Mouse (Mus musculus): ENCODE data around the gene Mecr. TPM values are rescaled to one million over a fixed set of nuclear protein-coding genes. Genes with fewer than 3 reads are reported as not detected.

Gene Mecr
- polyA plus RNA-seq, 1 experiment from 2014 or later = 38.3 TPM

- ATAC-seq (replicated peaks) = no peak
- Histone ChIP-seq H3K4me1 (peaks cover 50% of the 10 kb centered on the region), H3K4me2 (peak overlapping the region; percentile 96), H3K9me3 (no peaks in the 10 kb centered on the region), H3K36me3 (replicated peaks) (no peaks in the 10 kb centered on the region), H3K27ac (peak overlapping the region; percentile 100), H3K4me3 (peak overlapping the region; percentile 99), H3K27me3 (replicated peaks) (no peaks in the 10 kb centered on the region), H3K9ac (peak overlapping the region; percentile 100)
- 3% methylated on average over 11 of the region's 11 CpGs for WGBS
These were observed 31.3 kb downstream of the Mecr start for GRCm38 (mm10) chr4:131874567-131874966.

- peak overlapping the region; percentile 99 for H3K4me3 ChIP-seq
- H3K36me3 ChIP-seq (replicated peaks) = no peaks in the 10 kb centered on the region
- no peak overlapping the region for H3K27ac ChIP-seq
- peak overlapping the region; percentile 100; the same call in 1 of the 2 replicates for H3K9ac ChIP-seq
- no peaks in the 10 kb centered on the region for H3K9me3 ChIP-seq
- no peaks in the 10 kb centered on the region for H3K27me3 ChIP-seq (replicated peaks)
- peak overlapping the region; percentile 96 for H3K4me2 ChIP-seq
- no peak for ATAC-seq (replicated peaks)
- WGBS = 36% methylated on average over 3 of the region's 3 CpGs
- H3K4me1 ChIP-seq = peaks cover 50% of the 10 kb centered on the region
These were observed 32.0 kb downstream of the Mecr start for GRCm38 (mm10) chr4:131875242-131875641.

- no peak for ATAC-seq (replicated peaks)
- Histone ChIP-seq H3K36me3 (replicated peaks) (no peaks in the 10 kb centered on the region), H3K4me1 (peaks cover 57% of the 10 kb centered on the region), H3K4me3 (no peak overlapping the region), H3K4me2 (peak overlapping the region; percentile 96; the same call in 1 of the 2 replicates), H3K9me3 (no peaks in the 10 kb centered on the region), H3K9ac (no peak overlapping the region), H3K27ac (no peak overlapping the region), H3K27me3 (replicated peaks) (no peaks in the 10 kb centered on the region)
- WGBS = 61% methylated on average over 2 of the region's 2 CpGs
These were observed 33.6 kb downstream of the Mecr start for GRCm38 (mm10) chr4:131876836-131877235.

DNA sequence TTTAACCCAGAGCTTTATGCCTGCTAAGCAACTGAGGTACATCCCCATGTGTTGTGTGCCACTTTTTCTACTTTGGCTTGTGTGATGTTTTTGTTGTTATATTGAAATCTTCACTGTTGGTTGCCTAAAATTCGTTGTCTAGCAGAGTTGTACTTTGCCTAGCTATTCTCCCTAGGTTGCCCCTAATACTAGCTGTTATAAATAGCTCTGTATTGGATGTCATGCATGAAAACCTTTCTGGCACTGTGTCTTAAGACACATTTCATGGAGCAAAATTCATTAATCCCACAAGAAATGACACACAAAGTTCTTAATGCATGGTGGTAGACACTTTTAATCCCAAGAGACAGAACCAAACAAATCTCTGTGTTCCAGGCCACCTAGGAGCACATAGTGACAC is 36.4 kb downstream of the Mecr start:
- no peaks in the 10 kb centered on the region for H3K36me3 ChIP-seq (replicated peaks)
- no peaks in the 10 kb centered on the region for H3K9me3 ChIP-seq
- H3K4me3 ChIP-seq = no peak overlapping the region
- ATAC-seq (replicated peaks) = no peak
- WGBS = 63% methylated on average over 1 of the region's 1 CpGs
- H3K9ac ChIP-seq = no peak overlapping the region
- H3K27me3 ChIP-seq (replicated peaks) = no peaks in the 10 kb centered on the region
- H3K4me1 ChIP-seq = peaks cover 56% of the 10 kb centered on the region
- no peak overlapping the region for H3K27ac ChIP-seq
- no peak overlapping the region for H3K4me2 ChIP-seq

- ATAC-seq (replicated peaks) = no peak
- Histone ChIP-seq H3K27ac (no peak overlapping the region), H3K9me3 (no peaks in the 10 kb centered on the region), H3K4me1 (peaks cover 45% of the 10 kb centered on the region), H3K27me3 (replicated peaks) (no peaks in the 10 kb centered on the region), H3K9ac (no peak overlapping the region), H3K4me3 (no peak overlapping the region), H3K4me2 (no peak overlapping the region), H3K36me3 (replicated peaks) (no peaks in the 10 kb centered on the region)
- 84% methylated on average over 7 of the region's 7 CpGs for WGBS
These were observed 38.0 kb downstream of the Mecr start for GRCm38 (mm10) chr4:131881306-131881705.

DNA sequence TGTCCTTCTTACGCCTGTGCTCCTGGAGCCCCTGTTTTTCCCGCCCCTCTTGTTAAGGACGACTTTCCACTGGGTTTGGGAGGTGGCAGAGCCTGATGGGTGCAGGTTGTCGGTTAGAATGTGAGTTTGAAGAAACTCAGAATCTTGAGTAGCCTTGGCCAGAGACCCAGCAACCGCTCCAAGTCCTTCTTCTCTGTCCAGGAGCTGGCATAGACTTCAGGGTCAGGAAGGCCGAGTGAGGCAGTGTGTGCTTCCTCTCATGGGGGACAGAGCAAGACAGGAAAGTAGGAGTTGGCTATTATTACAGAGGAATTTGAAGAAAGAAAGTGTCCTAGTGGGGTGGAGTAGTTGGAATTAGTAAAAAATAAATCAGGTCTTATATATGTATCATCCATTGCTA is 40.3 kb downstream of the Mecr start:
- Histone ChIP-seq H3K4me2 (no peak overlapping the region), H3K27me3 (replicated peaks) (no peaks in the 10 kb centered on the region), H3K36me3 (replicated peaks) (0 out of 2 replicates have a peak, but pooled peaks cover 2% of the 10 kb centered on the region), H3K9me3 (no peaks in the 10 kb centered on the region), H3K4me3 (no peak overlapping the region), H3K27ac (no peak overlapping the region), H3K4me1 (peaks cover 26% of the 10 kb centered on the region), H3K9ac (no peak overlapping the region)
- ATAC-seq (replicated peaks) = no peak
- 71% methylated on average over 6 of the region's 6 CpGs for WGBS

GRCm38 (mm10) chr4:131885376-131885775 is 42.1 kb downstream of the Mecr start:
- no peaks in the 10 kb centered on the region for H3K27me3 ChIP-seq (replicated peaks)
- peaks cover 21% of the 10 kb centered on the region for H3K4me1 ChIP-seq
- WGBS = 86% methylated on average over 6 of the region's 6 CpGs
- H3K9me3 ChIP-seq = no peaks in the 10 kb centered on the region
- no peak overlapping the region for H3K27ac ChIP-seq
- no peak overlapping the region for H3K9ac ChIP-seq
- H3K4me2 ChIP-seq = no peak overlapping the region
- H3K36me3 ChIP-seq (replicated peaks) = 0 out of 2 replicates have a peak, but pooled peaks cover 2% of the 10 kb centered on the region
- ATAC-seq (replicated peaks) = no peak
- H3K4me3 ChIP-seq = no peak overlapping the region

- Histone ChIP-seq H3K4me3 (no peak overlapping the region), H3K9me3 (no peaks in the 10 kb centered on the region), H3K4me2 (no peak overlapping the region), H3K4me1 (peaks cover 7% of the 10 kb centered on the region), H3K9ac (no peak overlapping the region), H3K27ac (no peak overlapping the region), H3K27me3 (replicated peaks) (no peaks in the 10 kb centered on the region), H3K36me3 (replicated peaks) (peaks cover 12% of the 10 kb centered on the region; the same call in 1 of the 2 replicates)
- no peak for ATAC-seq (replicated peaks)
- WGBS = 98% methylated on average over 1 of the region's 1 CpGs
These were observed 45.3 kb downstream of the Mecr start for GRCm38 (mm10) chr4:131888564-131888963.

DNA sequence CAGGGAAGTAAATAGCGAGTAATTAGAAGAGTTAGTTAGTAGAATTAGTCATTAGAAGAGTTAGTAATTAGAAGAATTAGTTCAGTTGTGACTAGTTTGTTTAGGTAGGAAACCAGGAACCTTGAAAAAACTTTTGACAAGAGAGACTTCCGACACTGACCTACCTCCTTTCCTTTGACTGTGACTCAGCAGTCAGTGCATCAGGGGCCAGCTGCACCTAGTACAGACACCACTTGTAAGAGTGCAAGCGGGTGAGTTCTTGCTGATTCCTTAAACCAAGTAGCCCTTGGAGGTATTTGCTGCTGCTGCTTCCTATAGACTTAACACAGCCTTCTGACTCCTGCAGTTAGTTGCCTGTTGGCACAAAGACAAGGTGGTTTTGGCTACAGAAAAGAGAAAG is 47.4 kb downstream of the Mecr start:
- WGBS = 88% methylated on average over 3 of the region's 3 CpGs

GRCm38 (mm10) chr4:131897109-131897508 is 53.8 kb downstream of the Mecr start:
- H3K4me3 ChIP-seq = no peak overlapping the region
- WGBS = 97% methylated on average over 5 of the region's 5 CpGs
- H3K9me3 ChIP-seq = no peaks in the 10 kb centered on the region
- H3K9ac ChIP-seq = no peak overlapping the region
- no peak overlapping the region for H3K27ac ChIP-seq
- no peaks in the 10 kb centered on the region for H3K4me1 ChIP-seq
- H3K36me3 ChIP-seq (replicated peaks) = peaks cover 56% of the 10 kb centered on the region
- no peaks in the 10 kb centered on the region for H3K27me3 ChIP-seq (replicated peaks)
- no peak overlapping the region for H3K4me2 ChIP-seq
- no peak for ATAC-seq (replicated peaks)

More for the DNA sequence above, 47.4 kb downstream of the Mecr start:
- Histone ChIP-seq H3K9ac (no peak overlapping the region), H3K27ac (no peak overlapping the region), H3K4me2 (no peak overlapping the region), H3K27me3 (replicated peaks) (no peaks in the 10 kb centered on the region), H3K36me3 (replicated peaks) (peaks cover 27% of the 10 kb centered on the region; the same call in 1 of the 2 replicates), H3K4me1 (0 out of 2 replicates have a peak, but pooled peaks cover under 1% of the 10 kb centered on the region), H3K9me3 (no peaks in the 10 kb centered on the region), H3K4me3 (no peak overlapping the region)
- ATAC-seq (replicated peaks) = no peak

- no peak for ATAC-seq (replicated peaks)
- peaks cover 54% of the 10 kb centered on the region for H3K36me3 ChIP-seq (replicated peaks)
- 97% methylated on average over 8 of the region's 8 CpGs for WGBS
These were observed 54.5 kb downstream of the Mecr start for GRCm38 (mm10) chr4:131897787-131898186.

GRCm38 (mm10) chr4:131898503-131899179 is 55.4 kb downstream of the Mecr start:
- H3K27ac ChIP-seq = no peak overlapping the region
- H3K4me3 ChIP-seq = no peak overlapping the region
- no peak for ATAC-seq (replicated peaks)
- H3K9ac ChIP-seq = no peak overlapping the region
- H3K9me3 ChIP-seq = no peaks in the 10 kb centered on the region
- peaks cover 51% of the 10 kb centered on the region for H3K36me3 ChIP-seq (replicated peaks)
- 86% methylated on average over 12 of the region's 12 CpGs for WGBS
- H3K4me1 ChIP-seq = no peaks in the 10 kb centered on the region
- H3K27me3 ChIP-seq (replicated peaks) = no peaks in the 10 kb centered on the region
- H3K4me2 ChIP-seq = no peak overlapping the region

More at GRCm38 (mm10) chr4:131897787-131898186, 54.5 kb downstream of the Mecr start:
- no peaks in the 10 kb centered on the region for H3K4me1 ChIP-seq
- H3K27me3 ChIP-seq (replicated peaks) = no peaks in the 10 kb centered on the region
- no peak overlapping the region for H3K4me3 ChIP-seq
- no peaks in the 10 kb centered on the region for H3K9me3 ChIP-seq
- no peak overlapping the region for H3K4me2 ChIP-seq
- H3K27ac ChIP-seq = no peak overlapping the region
- H3K9ac ChIP-seq = no peak overlapping the region

DNA sequence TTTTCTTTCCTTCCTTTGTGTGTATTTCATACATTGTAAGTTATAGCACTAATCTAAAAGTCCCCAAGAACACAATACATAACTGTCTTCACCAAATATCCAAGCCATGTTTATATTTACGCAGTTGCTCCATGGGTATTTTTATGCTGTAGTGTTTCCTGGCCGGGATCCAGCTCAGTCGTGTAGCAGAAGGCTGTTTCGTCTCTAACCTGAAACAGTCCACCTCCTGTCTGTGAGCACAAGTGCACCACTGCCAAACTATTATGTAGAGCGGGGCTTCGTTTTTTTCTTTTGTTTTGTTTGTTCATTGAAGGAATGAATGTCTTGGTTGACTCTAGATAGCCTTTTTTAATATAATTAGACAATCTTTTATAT is 55.9 kb downstream of the Mecr start:
- H3K27me3 ChIP-seq (replicated peaks) = no peaks in the 10 kb centered on the region
- H3K27ac ChIP-seq = no peak overlapping the region
- no peaks in the 10 kb centered on the region for H3K9me3 ChIP-seq
- peaks cover 46% of the 10 kb centered on the region for H3K36me3 ChIP-seq (replicated peaks)
- H3K9ac ChIP-seq = no peak overlapping the region
- H3K4me1 ChIP-seq = no peaks in the 10 kb centered on the region
- H3K4me2 ChIP-seq = no peak overlapping the region
- no peak overlapping the region for H3K4me3 ChIP-seq
- WGBS = 90% methylated on average over 6 of the region's 6 CpGs
- ATAC-seq (replicated peaks) = no peak

Measured in midbrain, embryonic 15.5 days (tissue).